Mouse (Mus musculus) midbrain, postnatal 0 days (tissue): ENCODE measurements around the gene Cldn8. TPM values are rescaled to one million over a fixed set of nuclear protein-coding genes. Genes with fewer than 3 reads are reported as not detected.

Source experiments
- ATAC-seq: fragments of 200-750 bp; cut with Nextera tagmentation; 2 replicates; pipeline ENCODE4 v1.8.0; 2017; ENCODE audit warnings: moderate number of reproducible peaks, mild to moderate bottlenecking, moderate TSS enrichment, moderate library complexity; ENCODE audit not compliant: low FRiP score
- DNase-seq: peaks from one replicate; pipeline ENCODE4 v3.0.0-alpha.2; 2015; ENCODE audit warnings: low spot score
- H3K27ac ChIP-seq: fragments of 300-500 bp; sonication (generic); 2 replicates; pipeline ENCODE4 v1.5.1; 2014; ENCODE audit warnings: low read depth, mild to moderate bottlenecking, low read length, mixed read lengths
- H3K27me3 ChIP-seq: fragments of 300-500 bp; sonication (generic); 2 replicates; pipeline ENCODE4 v1.6.1; 2014; ENCODE audit warnings: low read length, control low read depth, mixed read lengths; ENCODE audit not compliant: insufficient read depth
- H3K36me3 ChIP-seq: fragments of 300-500 bp; sonication (generic); 2 replicates; pipeline ENCODE4 v1.6.1; 2014; ENCODE audit warnings: low read length, control low read depth, mixed read lengths; ENCODE audit not compliant: insufficient read depth
- H3K4me1 ChIP-seq: fragments of 300-500 bp; sonication (generic); 2 replicates; pipeline ENCODE4 v1.6.1; 2014; ENCODE audit warnings: mild to moderate bottlenecking, control low read depth, antibody characterized with exemption, low read length, mixed read lengths; ENCODE audit not compliant: insufficient read depth
- H3K4me2 ChIP-seq: fragments of 300-500 bp; sonication (generic); 2 replicates; pipeline ENCODE4 v1.6.1; 2014; ENCODE audit warnings: low read depth, mild to moderate bottlenecking, low read length, mixed read lengths; ENCODE audit not compliant: poor library complexity, severe bottlenecking
- H3K4me3 ChIP-seq: fragments of 300-500 bp; sonication (generic); 2 replicates; pipeline ENCODE4 v1.5.1; 2014; ENCODE audit warnings: low read depth, mild to moderate bottlenecking, low read length, moderate library complexity
- H3K9ac ChIP-seq: fragments of 300-500 bp; sonication (generic); replicated peaks from 2 replicates; pipeline ENCODE4 v1.6.1; 2014; ENCODE audit warnings: mild to moderate bottlenecking, low read length, moderate library complexity, mixed read lengths; ENCODE audit not compliant: poor library complexity, severe bottlenecking
- H3K9me3 ChIP-seq: fragments of 300-500 bp; sonication (generic); 2 replicates; pipeline ENCODE4 v1.6.1; 2016; ENCODE audit warnings: low read length, control low read depth
- CTCF ChIP-seq: IDR thresholded peaks from 2 replicates; pipeline ENCODE4 v1.5.1; 2016; ENCODE audit warnings: antibody characterized with exemption, mild to moderate bottlenecking
- WGBS: fragments of 180-500 bp; shearing (Covaris S2); extraction: QIAGEN DNeasy Blood & Tissue Kit; methylation state at CpG from one replicate; pipeline ENCODE4 v1.1.7; 2014; 5-methylcytosine and 5-hydroxymethylcytosine counted together
- polyA plus RNA-seq: library from polyadenylated mRNA; unstranded; fragments of >200 nt; fragmentation: Nextera tagmentation; extraction: Ambion mirVana; gene quantifications from 2 replicates; pipeline ENCODE4 v1.2.1, GENCODE M21; 2015
- total RNA-seq: library from RNA; depleted of rRNA; stranded (reverse); fragments of >200 nt; gene quantifications from 2 replicates; pipeline ENCODE4 v1.2.3, GENCODE M21; 2014; rRNA removed

Gene Cldn8
- total and polyA plus RNA-seq, 2 experiments from 2014 or later = not detected

DNA sequence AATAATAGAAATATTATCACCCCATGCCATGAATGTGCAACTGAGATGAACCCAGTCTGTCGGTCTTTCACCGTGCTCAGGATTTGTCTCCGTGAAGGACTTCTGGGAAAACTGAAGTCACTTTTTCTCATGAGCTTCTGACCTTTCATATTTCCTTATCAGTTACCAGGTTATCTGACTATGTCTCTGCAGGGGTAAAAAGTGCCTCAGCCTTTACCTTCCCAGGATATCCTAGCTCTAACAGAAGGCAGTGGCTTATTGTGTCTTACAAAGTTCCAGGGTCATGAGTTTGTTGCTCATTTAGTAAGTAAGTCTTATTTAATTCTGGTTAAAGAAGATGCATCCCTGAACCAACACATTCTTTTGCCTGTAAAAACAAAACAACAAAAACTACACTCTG, 6.7 kb upstream of the Cldn8 start:
- ATAC-seq = no peak
- TF ChIP-seq CTCF = no peak
- Histone ChIP-seq H3K27ac (no peak overlapping the region), H3K4me2 (no peak overlapping the region), H3K9me3 (no peaks in the 10 kb centered on the region), H3K4me3 (no peak overlapping the region), H3K36me3 (no peaks in the 10 kb centered on the region), H3K27me3 (no peaks in the 10 kb centered on the region), H3K9ac (no peak overlapping the region), H3K4me1 (no peaks in the 10 kb centered on the region)
- 92% methylated on average over 3 of the region's 3 CpGs for WGBS
- no peak for DNase-seq

DNA sequence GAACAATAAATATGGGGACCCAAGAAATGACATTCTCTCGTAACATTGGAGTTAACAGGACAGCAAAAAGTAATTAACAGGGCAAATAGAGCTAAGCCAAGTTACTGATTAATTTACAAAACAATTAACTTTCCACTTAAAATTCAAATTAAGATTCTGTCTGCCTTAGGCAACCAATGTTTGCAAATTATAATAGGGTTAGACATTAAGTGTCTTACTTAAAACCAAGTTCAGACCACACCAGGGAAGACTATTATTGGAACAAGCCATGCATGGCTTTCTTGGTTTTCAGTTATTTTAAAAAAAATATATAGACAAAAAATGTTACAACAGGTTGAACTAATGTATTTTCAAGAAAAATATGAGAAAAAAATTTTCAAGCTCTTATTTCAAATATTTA, 6.1 kb upstream of the Cldn8 start:
- H3K4me2 ChIP-seq = no peak overlapping the region
- no peaks in the 10 kb centered on the region for H3K27me3 ChIP-seq
- no peak for TF ChIP-seq CTCF
- H3K9me3 ChIP-seq = no peaks in the 10 kb centered on the region
- no peak overlapping the region for H3K4me3 ChIP-seq
- ATAC-seq (no peak), DNase-seq (no peak)
- no peaks in the 10 kb centered on the region for H3K4me1 ChIP-seq
- H3K9ac ChIP-seq = no peak overlapping the region
- H3K27ac ChIP-seq = no peak overlapping the region
- no peaks in the 10 kb centered on the region for H3K36me3 ChIP-seq
- WGBS = 92% methylated on average over 1 of the region's 1 CpGs

DNA sequence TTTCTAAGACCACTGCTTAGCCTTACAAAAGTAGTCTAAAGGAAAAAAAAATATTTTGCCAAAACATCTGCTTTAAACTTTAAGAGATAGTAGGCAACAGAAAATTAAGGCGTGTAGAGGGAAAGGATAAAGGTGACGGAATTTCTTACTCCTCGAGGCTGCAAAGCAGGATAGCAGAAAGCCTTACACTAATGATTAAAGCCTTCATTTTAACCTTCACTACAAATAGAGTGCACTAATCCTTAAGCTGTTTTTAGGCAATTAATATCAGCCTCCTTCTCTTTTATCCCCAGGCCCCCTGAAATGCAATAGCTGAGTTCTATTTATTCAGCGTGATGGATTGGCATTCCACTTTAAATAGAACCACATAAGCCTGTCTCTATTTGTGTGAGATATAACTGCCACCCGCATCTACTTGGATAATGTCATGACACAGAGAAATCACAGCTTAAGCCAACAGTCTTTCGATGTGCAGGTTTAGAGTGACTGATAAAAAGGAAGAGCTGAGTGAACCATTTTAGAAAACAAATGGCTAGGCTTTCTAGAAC, 1.3 kb downstream of the Cldn8 start:
- WGBS = 26% methylated on average over 6 of the region's 6 CpGs
- TF ChIP-seq CTCF = no peak
- Histone ChIP-seq H3K9ac (no peak overlapping the region), H3K4me3 (no peak overlapping the region), H3K4me2 (no peak overlapping the region), H3K4me1 (no peaks in the 10 kb centered on the region), H3K36me3 (no peaks in the 10 kb centered on the region), H3K9me3 (no peaks in the 10 kb centered on the region), H3K27ac (0 out of 2 replicates have a peak overlapping the region, but pooled peaks have one; percentile 26), H3K27me3 (no peaks in the 10 kb centered on the region)
- no peak for DNase-seq
- ATAC-seq = no peak

DNA sequence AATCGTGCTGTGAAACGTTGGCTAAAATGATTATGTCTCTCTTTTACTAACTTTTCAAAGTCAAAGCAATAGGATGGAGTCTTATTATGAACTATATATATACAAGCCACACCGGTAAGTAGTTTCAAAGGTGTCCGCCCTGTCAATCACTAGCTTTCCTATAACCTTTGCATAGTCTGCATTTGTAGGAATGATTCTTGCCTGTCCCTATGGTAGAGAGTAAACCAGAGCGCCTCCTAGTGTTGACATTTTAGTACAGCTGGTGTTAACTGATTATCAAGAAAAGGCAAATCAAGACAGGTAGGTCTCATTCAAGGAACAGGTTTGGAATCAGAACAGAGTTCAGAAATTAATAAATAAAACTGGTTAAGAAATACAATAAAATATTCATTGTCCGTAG, 20.5 kb downstream of the Cldn8 start:
- WGBS = 54% methylated on average over 6 of the region's 6 CpGs
- H3K4me2 ChIP-seq = no peak overlapping the region
- no peaks in the 10 kb centered on the region for H3K4me1 ChIP-seq
- peak; percentile 63 for TF ChIP-seq CTCF
- no peaks in the 10 kb centered on the region for H3K9me3 ChIP-seq
- no peak overlapping the region for H3K4me3 ChIP-seq
- peak; percentile 40 for DNase-seq
- H3K36me3 ChIP-seq = no peaks in the 10 kb centered on the region
- no peak for ATAC-seq
- H3K27ac ChIP-seq = no peak overlapping the region
- no peak overlapping the region for H3K9ac ChIP-seq
- no peaks in the 10 kb centered on the region for H3K27me3 ChIP-seq

DNA sequence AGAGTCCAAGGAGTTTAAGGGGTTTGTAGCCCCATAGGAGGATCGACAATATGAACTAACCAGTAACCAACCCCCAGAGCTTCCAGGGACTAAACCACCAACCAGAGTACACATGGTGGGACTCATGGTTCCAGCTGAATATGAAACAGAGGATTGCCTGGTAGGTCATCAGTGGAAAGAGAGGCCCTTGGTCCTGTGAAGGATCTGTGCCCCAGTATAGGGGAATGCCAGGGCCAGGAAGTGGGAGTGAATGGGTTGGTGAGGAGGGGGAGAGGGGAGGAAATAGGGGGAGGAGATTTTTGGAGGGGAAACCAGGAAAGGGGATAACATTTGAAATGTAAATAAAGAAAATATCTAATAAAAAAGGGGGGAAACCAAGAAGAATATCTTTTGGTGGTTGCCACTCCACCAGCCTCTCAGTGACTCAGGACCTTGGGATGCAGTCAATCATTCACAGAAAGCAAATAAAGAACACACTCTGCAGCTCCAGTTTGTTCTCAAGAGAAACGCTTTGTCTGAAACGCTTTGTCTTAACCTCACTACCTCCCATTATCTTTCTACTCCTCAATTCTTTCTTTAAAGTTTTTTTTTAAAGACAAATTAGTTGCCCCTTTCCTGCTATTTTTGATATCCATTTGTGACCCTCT, 23.0 kb downstream of the Cldn8 start:
- DNase-seq (no peak), ATAC-seq (no peak)
- no peak for TF ChIP-seq CTCF
- Histone ChIP-seq H3K36me3 (no peaks in the 10 kb centered on the region), H3K27ac (no peak overlapping the region), H3K9ac (no peak overlapping the region), H3K4me1 (no peaks in the 10 kb centered on the region), H3K27me3 (no peaks in the 10 kb centered on the region), H3K4me2 (no peak overlapping the region), H3K9me3 (no peaks in the 10 kb centered on the region), H3K4me3 (no peak overlapping the region)
- 79% methylated on average over 3 of the region's 3 CpGs for WGBS

DNA sequence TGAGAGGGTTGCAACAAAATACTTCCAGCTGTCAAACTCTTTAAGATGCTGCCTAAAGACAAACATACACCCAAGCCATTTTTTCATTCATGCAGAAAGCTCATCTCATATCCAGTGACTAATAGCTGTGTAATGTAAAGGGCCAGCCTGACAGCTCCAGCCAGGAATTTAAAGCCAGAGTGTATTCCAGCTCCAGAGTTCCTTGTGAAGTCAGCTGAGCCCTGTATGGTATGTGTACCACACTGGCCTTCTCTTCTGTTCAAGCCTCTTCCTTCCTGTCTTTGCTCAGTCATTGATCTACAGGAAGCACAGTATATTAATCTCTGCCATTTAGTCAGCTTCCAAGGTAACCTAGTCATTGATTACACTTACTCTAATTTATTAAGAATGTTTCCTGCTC, 51.6 kb downstream of the Cldn8 start:
- Histone ChIP-seq H3K27ac (no peak overlapping the region), H3K27me3 (no peaks in the 10 kb centered on the region), H3K4me1 (no peaks in the 10 kb centered on the region), H3K4me3 (no peak overlapping the region), H3K36me3 (no peaks in the 10 kb centered on the region), H3K4me2 (no peak overlapping the region), H3K9me3 (no peaks in the 10 kb centered on the region), H3K9ac (no peak overlapping the region)
- ATAC-seq (no peak), DNase-seq (no peak)
- TF ChIP-seq CTCF = no peak

Other genes with a start within 250 kb of the Cldn8 start
- gene Cldn17, start 56.2 kb downstream of the Cldn8 start, total RNA-seq = not detected in 2 replicates
- not detected in 2 replicates for gene Cldn17, start 56.2 kb downstream of the Cldn8 start, polyA plus RNA-seq
- gene Krtap24-1, start 49.1 kb upstream of the Cldn8 start, total RNA-seq = not detected in 2 replicates
- gene Krtap24-1, start 49.1 kb upstream of the Cldn8 start, polyA plus RNA-seq = not detected in 2 replicates
- gene 2310079G19Rik, start 64.5 kb upstream of the Cldn8 start, total RNA-seq = not detected in 2 replicates
- gene 2310079G19Rik, start 64.5 kb upstream of the Cldn8 start, polyA plus RNA-seq = not detected in 2 replicates
- gene Krtap26-1, start 84.6 kb upstream of the Cldn8 start, total RNA-seq = not detected in 2 replicates
- gene Krtap26-1, start 84.6 kb upstream of the Cldn8 start, polyA plus RNA-seq = not detected in 2 replicates
- gene Krtap27-1, start 108.5 kb upstream of the Cldn8 start, total RNA-seq = not detected in 2 replicates
- gene Krtap27-1, start 108.5 kb upstream of the Cldn8 start, polyA plus RNA-seq = not detected in 2 replicates
- not detected in 2 replicates for gene 2310061N02Rik, start 144.8 kb upstream of the Cldn8 start, total RNA-seq
- not detected in 2 replicates for gene 2310061N02Rik, start 144.8 kb upstream of the Cldn8 start, polyA plus RNA-seq
- gene Krtap13-1, start 165.7 kb upstream of the Cldn8 start, total RNA-seq = not detected in 2 replicates
- not detected in 2 replicates for gene Krtap13-1, start 165.7 kb upstream of the Cldn8 start, polyA plus RNA-seq
- not detected in 2 replicates for gene Krtap13, start 188.5 kb upstream of the Cldn8 start, total RNA-seq
- gene Krtap13, start 188.5 kb upstream of the Cldn8 start, polyA plus RNA-seq = not detected in 2 replicates
- not detected in 2 replicates for gene 2310034C09Rik, start 195.7 kb upstream of the Cldn8 start, total RNA-seq
- gene 2310034C09Rik, start 195.7 kb upstream of the Cldn8 start, polyA plus RNA-seq = not detected in 2 replicates
- not detected in 2 replicates for gene 2310057N15Rik, start 211.0 kb upstream of the Cldn8 start, total RNA-seq
- not detected in 2 replicates for gene 2310057N15Rik, start 211.0 kb upstream of the Cldn8 start, polyA plus RNA-seq
- not detected in 2 replicates for gene Gm5965, start 214.7 kb upstream of the Cldn8 start, total RNA-seq
- not detected in 2 replicates for gene Gm5965, start 214.7 kb upstream of the Cldn8 start, polyA plus RNA-seq
- not detected in 2 replicates for gene Gm20741, start 249.0 kb upstream of the Cldn8 start, total RNA-seq
- not detected in 2 replicates for gene Gm20741, start 249.0 kb upstream of the Cldn8 start, polyA plus RNA-seq